Mouse (Mus musculus): ENCODE results near the gene Rtp4.

The Rtp4 gene

GRCm38 (mm10) chr16:23520235-23520871 lies at the start of gene Rtp4, which contains the start of gene Masp1:
Gene Rtp4 (plus strand): TSS chr16:23520291.
Gene Masp1 (minus strand): TSS chr16:23520815.
- no peak for DNase-seq

GRCm38 (mm10) chr16:23471551-23471950 lies 48.5 kb upstream of the Rtp4 start:
- no peak for DNase-seq

GRCm38 (mm10) chr16:23472046-23472445 lies 48.0 kb upstream of the Rtp4 start:
- DNase-seq: no peak

- DNase-seq: no peak
These were observed 44.4 kb upstream of the Rtp4 start for GRCm38 (mm10) chr16:23475651-23476050.

- no peak for DNase-seq
These were observed 43.5 kb upstream of the Rtp4 start for GRCm38 (mm10) chr16:23476598-23476997.

- no peak for DNase-seq
These were observed 40.1 kb upstream of the Rtp4 start for GRCm38 (mm10) chr16:23479872-23480603.

GRCm38 (mm10) chr16:23482218-23482617 lies 37.9 kb upstream of the Rtp4 start:
- no peak for DNase-seq

- DNase-seq: no peak
These were observed 37.2 kb upstream of the Rtp4 start for GRCm38 (mm10) chr16:23482846-23483245.

GRCm38 (mm10) chr16:23483292-23483691 lies 36.8 kb upstream of the Rtp4 start:
- no peak for DNase-seq

- DNase-seq: no peak
These were observed 27.3 kb upstream of the Rtp4 start for GRCm38 (mm10) chr16:23492783-23493182.

GRCm38 (mm10) chr16:23496245-23496924 lies 23.7 kb upstream of the Rtp4 start:
- no peak for DNase-seq

GRCm38 (mm10) chr16:23497440-23497839 lies 22.7 kb upstream of the Rtp4 start:
- DNase-seq: no peak

GRCm38 (mm10) chr16:23497881-23498280 lies 22.2 kb upstream of the Rtp4 start:
- DNase-seq: no peak

- no peak for DNase-seq
These were observed 21.4 kb upstream of the Rtp4 start for GRCm38 (mm10) chr16:23498691-23499131.

GRCm38 (mm10) chr16:23500558-23500957 lies 19.5 kb upstream of the Rtp4 start:
- no peak for DNase-seq

GRCm38 (mm10) chr16:23501288-23501687 lies 18.8 kb upstream of the Rtp4 start:
- no peak for DNase-seq

GRCm38 (mm10) chr16:23502478-23502877 lies 17.6 kb upstream of the Rtp4 start:
- no peak for DNase-seq

- no peak for DNase-seq
These were observed 16.7 kb upstream of the Rtp4 start for GRCm38 (mm10) chr16:23503351-23503750.

GRCm38 (mm10) chr16:23504320-23504744 lies 15.8 kb upstream of the Rtp4 start:
- no peak for DNase-seq

- DNase-seq: no peak
These were observed 14.0 kb upstream of the Rtp4 start for GRCm38 (mm10) chr16:23505904-23506687.

GRCm38 (mm10) chr16:23511166-23511935 lies 8.7 kb upstream of the Rtp4 start:
- DNase-seq: no peak

- DNase-seq: no peak
These were observed 6.7 kb upstream of the Rtp4 start for GRCm38 (mm10) chr16:23513401-23513800.
